Mouse (Mus musculus): ENCODE data around the gene Krtcap2. TPM values are rescaled to one million over a fixed set of nuclear protein-coding genes. Genes with fewer than 3 reads are reported as not detected.

Gene Krtcap2
- 100 to 1,000 TPM; 242 to 330 TPM for polyA plus RNA-seq (2012; fragmentation: generic; extraction: Trizol)

DNA sequence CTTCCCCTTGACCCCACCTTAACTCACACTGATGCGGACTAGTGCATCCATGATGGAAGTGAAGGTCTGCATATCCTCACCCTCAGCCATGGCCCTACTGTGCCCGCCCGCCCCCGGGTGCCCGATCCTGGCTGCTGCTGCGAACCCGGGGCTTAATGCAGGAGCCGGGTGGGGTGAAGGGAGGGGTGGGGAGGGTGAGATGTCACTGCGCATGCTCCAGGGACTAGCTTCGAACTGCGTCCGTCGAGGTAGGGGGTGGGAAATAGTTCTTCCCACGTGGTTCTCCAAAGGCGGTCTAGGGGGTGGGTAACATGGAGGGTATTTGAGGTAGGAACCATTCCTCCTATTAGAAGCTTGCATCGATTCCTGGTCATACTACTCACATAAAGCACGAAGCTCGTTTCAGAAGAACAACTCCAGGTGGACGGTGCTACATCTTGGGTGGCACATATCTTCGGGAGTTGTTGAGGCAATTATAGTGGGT, at the start of gene Krtcap2:
Krtcap2 (plus strand) TSS at position 279 of the 484 bp plus-strand sequence.

DNA sequence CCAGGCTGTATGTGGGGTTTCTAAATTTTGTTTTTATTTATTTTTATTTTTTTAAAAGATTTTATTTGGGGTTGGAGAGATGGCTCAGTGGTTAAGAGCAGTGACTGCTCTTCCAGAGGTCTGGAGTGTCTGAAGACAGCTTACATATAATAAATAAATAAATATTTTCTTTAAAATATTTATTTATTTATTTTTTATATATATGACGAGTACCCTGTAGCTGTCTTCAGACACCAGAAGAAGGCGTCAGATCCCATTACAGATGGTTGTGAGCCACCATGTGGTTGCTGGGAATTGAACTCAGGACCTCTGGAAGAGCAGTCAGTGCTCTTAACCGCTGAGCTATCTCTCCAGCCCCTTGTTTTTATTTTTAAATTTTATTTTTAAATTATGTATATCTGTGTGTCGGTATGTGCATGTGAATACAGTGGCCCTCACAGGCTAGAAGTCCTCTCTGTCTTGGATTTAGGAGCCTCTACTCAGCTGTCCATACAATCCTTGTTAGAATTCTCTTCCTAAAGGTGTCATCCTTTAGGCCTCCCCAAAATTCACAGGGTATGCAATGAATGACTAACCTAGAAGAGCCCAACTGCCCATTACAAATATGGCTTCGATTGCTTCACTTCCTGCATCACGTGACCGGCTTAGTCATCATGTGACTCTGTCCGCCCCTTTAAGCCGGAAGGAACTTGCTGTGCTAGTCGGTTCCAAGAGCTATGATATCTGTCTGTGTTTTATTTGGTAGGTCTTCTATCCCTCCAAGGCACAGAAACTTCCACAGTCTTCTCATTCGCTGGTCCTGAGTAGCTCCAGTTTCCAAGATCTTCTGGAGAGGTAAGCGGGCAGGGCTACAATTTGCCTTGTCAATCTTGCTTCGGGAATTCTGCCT, 43.3 kb upstream of the Krtcap2 start, which contains the start of gene Gba:
Gba (plus strand) TSS at position 676 of the 889 bp plus-strand sequence.

DNA sequence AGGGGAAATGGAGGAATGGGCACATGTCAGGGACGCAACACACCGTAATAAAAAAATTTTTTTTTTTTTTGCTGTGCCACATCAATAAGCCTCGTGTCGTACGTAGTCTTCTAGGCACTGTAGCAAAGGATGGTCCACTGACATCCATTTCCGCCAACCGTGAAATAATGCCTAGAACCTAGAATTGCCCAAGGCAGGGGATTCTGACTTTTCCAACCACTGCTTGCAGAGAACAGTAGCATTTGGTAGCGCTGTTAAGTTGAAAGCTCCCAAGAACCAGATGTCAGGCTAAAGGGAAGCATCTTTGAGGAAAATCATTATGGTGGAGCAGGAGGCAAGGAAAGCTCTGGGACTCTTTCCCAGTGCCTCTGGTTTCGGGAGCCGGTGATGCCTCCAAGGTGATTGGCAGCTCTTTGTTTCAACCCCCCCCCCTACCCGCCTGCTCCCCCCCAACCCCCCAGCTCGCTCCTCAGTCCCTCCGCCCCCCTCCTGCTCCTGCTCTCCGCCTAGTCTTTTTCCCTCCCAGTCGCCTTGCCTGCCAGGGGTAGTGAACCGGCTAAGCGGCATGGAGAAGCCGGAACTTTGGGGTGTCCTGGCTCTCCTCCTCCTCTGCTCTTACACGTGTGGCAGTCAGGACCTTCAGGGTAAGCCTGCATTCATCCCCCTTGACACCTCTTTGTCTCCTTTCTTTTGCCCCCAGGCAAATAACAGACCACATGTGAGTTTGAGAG, 30.9 kb upstream of the Krtcap2 start, which contains the start of gene Thbs3:
Thbs3 (plus strand) TSS at position 500 of the 731 bp plus-strand sequence.

DNA sequence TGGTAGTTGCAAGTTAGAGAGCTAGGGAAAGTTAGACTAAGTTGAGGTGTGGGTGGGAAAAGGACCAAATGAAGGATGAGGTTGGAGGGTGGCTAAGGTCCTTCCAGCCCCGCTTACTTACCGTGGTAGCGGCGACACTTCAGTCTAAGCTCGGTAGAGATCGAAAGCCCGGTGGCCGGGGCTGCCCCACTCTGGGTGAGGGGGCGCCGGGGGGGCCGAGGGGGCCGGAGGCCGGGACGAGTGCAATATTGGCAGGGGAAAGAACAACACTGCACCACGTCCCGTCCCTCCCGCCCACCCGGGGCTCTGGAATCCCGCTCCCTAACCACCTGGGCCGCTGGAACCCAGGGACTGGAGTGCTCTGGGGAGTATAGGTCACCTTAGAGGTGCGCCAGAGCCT, 18.9 kb upstream of the Krtcap2 start, which contains the start of gene Mtx1:
Mtx1 (minus strand) TSS at position 189 of the 400 bp plus-strand sequence.

DNA sequence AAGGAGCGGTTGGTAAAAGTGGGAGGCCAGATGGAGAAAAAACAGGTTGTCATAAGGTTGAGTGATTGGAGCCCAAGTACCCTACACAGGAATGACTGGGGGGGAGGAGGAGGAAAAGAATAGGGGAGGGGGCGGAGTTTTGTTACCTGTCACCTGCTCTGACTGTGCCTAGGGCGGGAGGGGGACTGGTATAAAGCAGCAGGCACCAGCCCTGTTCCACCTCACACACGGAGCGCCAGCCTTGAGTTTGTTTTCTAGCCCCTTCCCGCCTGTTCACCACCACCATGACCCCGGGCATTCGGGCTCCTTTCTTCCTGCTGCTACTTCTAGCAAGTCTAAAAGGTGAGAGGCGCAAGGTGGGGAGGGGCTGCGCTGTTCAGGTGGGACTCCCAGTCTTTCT, 16.9 kb upstream of the Krtcap2 start, which contains the start of gene Muc1:
Muc1 (plus strand) TSS at position 222 of the 400 bp plus-strand sequence.

DNA sequence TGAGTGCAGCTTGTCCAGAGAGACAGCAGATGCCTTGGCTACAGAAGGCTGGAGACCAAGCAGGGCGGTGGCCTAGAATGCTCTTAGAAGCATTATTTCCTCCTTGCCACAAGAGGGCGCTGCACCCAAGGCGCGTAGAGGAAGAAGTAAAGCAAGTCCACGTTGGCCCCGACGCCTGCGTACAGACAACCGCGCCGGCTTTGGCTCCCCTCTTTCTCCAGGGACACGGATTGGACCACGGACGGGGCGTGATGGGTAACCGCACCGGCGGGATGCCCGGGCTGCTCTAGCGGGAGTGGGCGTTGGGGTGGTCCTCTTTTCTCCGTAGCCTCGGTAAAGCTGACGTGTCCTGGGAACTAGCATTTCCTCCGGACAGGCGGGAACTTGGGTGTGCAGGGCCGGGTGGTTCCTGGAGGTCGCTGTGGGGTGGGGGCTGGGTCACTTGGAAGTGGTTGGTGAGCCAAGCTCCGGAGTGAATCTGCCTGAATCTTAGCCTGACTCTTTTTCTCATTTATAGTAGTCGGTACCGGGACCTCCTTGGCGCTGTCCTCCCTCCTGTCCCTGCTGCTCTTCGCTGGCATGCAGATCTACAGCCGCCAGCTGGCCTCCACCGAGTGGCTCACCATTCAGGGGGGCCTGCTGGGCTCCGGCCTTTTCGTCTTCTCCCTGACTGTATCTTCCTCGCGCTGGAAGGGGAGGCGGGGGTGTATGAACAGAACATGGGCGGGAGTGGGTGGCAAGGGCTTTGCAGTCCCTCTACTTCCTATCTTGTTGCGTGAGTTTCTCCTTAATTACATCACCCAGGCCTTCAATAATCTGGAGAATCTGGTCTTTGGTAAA, 715 bp downstream of the Krtcap2 start, which contains the start of gene Trim46:
Trim46 (minus strand) TSS at position 49 of the 840 bp plus-strand sequence.

DNA sequence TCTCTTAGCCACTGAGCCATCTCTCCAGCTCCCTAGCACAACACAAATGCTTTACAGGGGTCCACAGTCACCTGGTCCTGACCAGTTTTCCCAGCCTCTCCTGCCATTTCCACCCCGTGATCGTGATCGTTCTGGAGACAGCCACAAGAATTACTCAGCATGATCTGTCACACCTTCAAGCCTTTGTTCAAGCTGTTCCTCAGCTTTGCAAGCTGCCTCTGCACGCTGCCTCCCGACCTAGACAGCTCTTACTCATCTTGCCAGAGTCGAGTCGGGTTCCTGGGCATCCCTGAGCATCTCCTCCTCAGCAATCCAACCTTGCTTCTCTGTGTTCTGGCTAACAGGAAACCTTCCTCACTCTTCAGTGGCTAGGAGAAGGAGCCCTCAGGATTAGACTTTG, 13.3 kb downstream of the Krtcap2 start, which contains the start of gene Dpm3:
Dpm3 (plus strand) TSS at position 283 of the 400 bp plus-strand sequence.

DNA sequence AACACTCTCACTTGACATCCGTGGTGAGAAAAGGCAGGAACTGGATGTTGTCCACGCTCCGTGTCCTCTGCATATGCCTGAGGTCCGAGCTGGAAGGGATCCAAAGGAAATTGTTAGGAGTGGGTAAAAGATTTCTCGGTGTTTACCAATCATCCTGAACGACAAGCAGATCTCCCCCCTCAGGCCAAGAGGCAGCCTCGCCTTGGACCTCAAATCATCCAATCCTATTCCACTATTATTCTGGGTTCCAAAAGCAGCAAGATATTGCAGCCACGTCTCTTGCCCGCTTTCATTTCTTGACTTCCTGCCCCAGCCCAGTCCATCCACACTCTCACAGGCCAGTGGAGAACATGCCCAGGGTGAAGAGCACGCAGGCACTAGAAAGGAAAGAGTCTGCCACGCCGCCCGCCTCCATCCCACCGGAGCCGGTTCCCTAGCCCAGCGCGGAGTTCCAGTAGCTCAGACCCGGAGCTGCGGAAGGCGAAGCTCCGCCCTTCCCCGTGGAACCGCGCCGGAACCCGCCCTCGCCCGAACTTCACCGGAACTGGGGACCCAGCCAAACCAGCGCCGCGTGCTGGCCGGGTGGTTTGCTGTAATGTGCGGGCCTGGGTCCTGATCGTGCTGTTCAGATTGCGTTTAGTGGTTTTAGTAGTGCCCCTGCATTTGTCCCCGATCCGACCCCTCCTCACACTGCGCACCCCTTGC, 24.4 kb downstream of the Krtcap2 start, which contains the start of gene Slc50a1:
Slc50a1 (minus strand) TSS at position 520 of the 705 bp plus-strand sequence.

DNA sequence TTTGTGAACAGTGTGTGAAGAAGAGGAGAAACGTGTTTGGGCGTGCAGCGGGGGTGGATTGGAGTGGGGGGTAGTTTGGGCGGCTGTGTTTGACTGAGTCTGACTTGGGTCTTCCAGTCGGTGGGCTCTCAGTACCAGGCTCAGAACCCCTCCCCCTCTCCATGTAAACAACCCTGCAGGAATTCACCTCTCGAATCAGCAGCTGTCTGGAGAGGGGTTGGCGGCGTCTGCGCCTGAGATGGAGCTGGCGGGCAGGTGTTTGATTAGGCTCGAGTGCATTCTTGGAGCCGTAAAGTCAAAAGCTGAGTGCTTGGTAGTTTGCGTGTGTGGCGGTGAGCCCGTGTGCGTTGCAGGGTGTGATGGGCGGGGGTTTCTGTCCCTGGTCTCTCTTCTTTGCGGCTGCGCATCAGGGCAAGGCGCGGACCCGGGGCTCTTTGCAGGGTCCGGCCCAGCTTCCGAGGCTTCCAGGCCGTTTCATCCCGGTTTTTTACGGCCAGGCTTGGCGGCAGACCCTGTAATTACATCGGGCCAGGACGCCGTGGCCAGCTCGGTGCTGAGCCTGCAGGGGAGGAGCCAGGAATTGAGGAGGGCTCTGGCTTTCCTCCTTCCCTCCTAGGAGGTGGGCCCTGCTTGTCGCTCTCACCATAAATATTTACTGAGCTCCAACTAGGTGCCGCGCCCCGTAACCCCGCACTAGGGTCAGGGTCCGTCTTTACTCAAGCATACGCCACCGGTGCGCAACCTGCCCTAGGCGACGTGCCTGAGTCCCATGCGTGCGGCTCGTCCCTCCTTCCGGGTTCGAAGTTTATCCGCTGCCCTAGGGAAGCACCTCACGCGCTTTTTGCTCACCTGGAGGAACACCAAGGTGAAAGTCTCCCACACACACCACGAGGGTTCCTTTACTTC, 35.1 kb downstream of the Krtcap2 start, which contains the start of gene Efna1:
Efna1 (minus strand) TSS at position 537 of the 906 bp plus-strand sequence.

Other genes with a start within 250 kb of the Krtcap2 start
- 10 to 100 TPM in 1 of 2 experiments, 1 to 10 TPM in 1; 4.8 to 12.8 TPM for gene Rusc1, start 152.7 kb upstream of the Krtcap2 start, polyA plus RNA-seq (2012; fragmentation: generic; extraction: Trizol)
- gene Gm43738, start 144.9 kb upstream of the Krtcap2 start, polyA plus RNA-seq (2012; fragmentation: generic; extraction: Trizol) = under 1 TPM in 1 of 2 experiments, not detected in 1; 0.02 TPM
- gene Fdps, start 144.0 kb upstream of the Krtcap2 start, polyA plus RNA-seq (2012; fragmentation: generic; extraction: Trizol) = 100 to 1,000 TPM; 220 to 479 TPM
- gene Pklr, start 109.8 kb upstream of the Krtcap2 start, polyA plus RNA-seq (2012; fragmentation: generic; extraction: Trizol) = not detected
- gene Hcn3, start 85.8 kb upstream of the Krtcap2 start, polyA plus RNA-seq (2012; fragmentation: generic; extraction: Trizol) = under 1 TPM; 0.01 to 0.05 TPM
- gene Clk2, start 81.2 kb upstream of the Krtcap2 start, polyA plus RNA-seq (2012; fragmentation: generic; extraction: Trizol) = 10 to 100 TPM in 1 of 2 experiments, 1 to 10 TPM in 1; 4.7 to 19.1 TPM
- gene Scamp3, start 68.5 kb upstream of the Krtcap2 start, polyA plus RNA-seq (2012; fragmentation: generic; extraction: Trizol) = 10 to 100 TPM; 90.3 to 97.0 TPM
- gene Fam189b, start 62.8 kb upstream of the Krtcap2 start, polyA plus RNA-seq (2012; fragmentation: generic; extraction: Trizol) = 1 to 10 TPM; 1.6 to 7.0 TPM
- 10 to 100 TPM; 46.1 to 51.9 TPM for gene Gba, start 43.0 kb upstream of the Krtcap2 start, polyA plus RNA-seq (2012; fragmentation: generic; extraction: Trizol)
- 10 to 100 TPM in 1 of 2 experiments, 1 to 10 TPM in 1; 4.9 to 20.8 TPM for gene Thbs3, start 30.8 kb upstream of the Krtcap2 start, polyA plus RNA-seq (2012; fragmentation: generic; extraction: Trizol)
- 100 to 1,000 TPM; 154 to 198 TPM for gene Mtx1, start 18.9 kb upstream of the Krtcap2 start, polyA plus RNA-seq (2012; fragmentation: generic; extraction: Trizol)
- gene Muc1, start 16.9 kb upstream of the Krtcap2 start, polyA plus RNA-seq (2012; fragmentation: generic; extraction: Trizol) = under 1 TPM; 0.19 to 0.83 TPM
- 10 to 100 TPM in 1 of 2 experiments, 1 to 10 TPM in 1; 2.6 to 10.1 TPM for gene Trim46, start 343 bp downstream of the Krtcap2 start, polyA plus RNA-seq (2012; fragmentation: generic; extraction: Trizol)
- gene Dpm3, start 13.4 kb downstream of the Krtcap2 start, polyA plus RNA-seq (2012; fragmentation: generic; extraction: Trizol) = 100 to 1,000 TPM; 266 to 496 TPM
- gene Slc50a1, start 24.6 kb downstream of the Krtcap2 start, polyA plus RNA-seq (2012; fragmentation: generic; extraction: Trizol) = 10 to 100 TPM; 42.6 to 99.0 TPM
- 10 to 100 TPM; 17.9 to 33.6 TPM for gene Efna1, start 35.2 kb downstream of the Krtcap2 start, polyA plus RNA-seq (2012; fragmentation: generic; extraction: Trizol)
- gene Efna3, start 77.0 kb downstream of the Krtcap2 start, polyA plus RNA-seq (2012; fragmentation: generic; extraction: Trizol) = 1 to 10 TPM; 1.9 to 8.8 TPM
- 10 to 100 TPM in 1 of 2 experiments, 1 to 10 TPM in 1; 7.9 to 33.4 TPM for gene Efna4, start 92.1 kb downstream of the Krtcap2 start, polyA plus RNA-seq (2012; fragmentation: generic; extraction: Trizol)
- 100 to 1,000 TPM in 1 of 2 experiments, 10 to 100 TPM in 1; 85.2 to 200 TPM for gene Adam15, start 104.0 kb downstream of the Krtcap2 start, polyA plus RNA-seq (2012; fragmentation: generic; extraction: Trizol)
- under 1 TPM; 0.02 to 0.15 TPM for gene Dcst2, start 116.0 kb downstream of the Krtcap2 start, polyA plus RNA-seq (2012; fragmentation: generic; extraction: Trizol)
- gene Dcst1, start 119.3 kb downstream of the Krtcap2 start, polyA plus RNA-seq (2012; fragmentation: generic; extraction: Trizol) = 1 to 10 TPM in 1 of 2 experiments, under 1 TPM in 1; 0.28 to 1.5 TPM
- 10 to 100 TPM; 18.7 to 21.5 TPM for gene Zbtb7b, start 148.8 kb downstream of the Krtcap2 start, polyA plus RNA-seq (2012; fragmentation: generic; extraction: Trizol)
- gene Lenep, start 156.8 kb downstream of the Krtcap2 start, polyA plus RNA-seq (2012; fragmentation: generic; extraction: Trizol) = under 1 TPM in 1 of 2 experiments, not detected in 1; 0.58 TPM
- 10 to 100 TPM; 11.2 to 13.3 TPM for gene Flad1, start 165.9 kb downstream of the Krtcap2 start, polyA plus RNA-seq (2012; fragmentation: generic; extraction: Trizol)
- gene Cks1b, start 172.4 kb downstream of the Krtcap2 start, polyA plus RNA-seq (2012; fragmentation: generic; extraction: Trizol) = 100 to 1,000 TPM; 144 to 161 TPM
- 10 to 100 TPM; 25.5 to 78.6 TPM for gene Shc1, start 172.5 kb downstream of the Krtcap2 start, polyA plus RNA-seq (2012; fragmentation: generic; extraction: Trizol)
- 10 to 100 TPM; 32.6 to 45.6 TPM for gene Pygo2, start 184.2 kb downstream of the Krtcap2 start, polyA plus RNA-seq (2012; fragmentation: generic; extraction: Trizol)
- gene Pbxip1, start 190.7 kb downstream of the Krtcap2 start, polyA plus RNA-seq (2012; fragmentation: generic; extraction: Trizol) = 10 to 100 TPM in 1 of 2 experiments, 1 to 10 TPM in 1; 2.0 to 22.2 TPM
- gene Pmvk, start 208.6 kb downstream of the Krtcap2 start, polyA plus RNA-seq (2012; fragmentation: generic; extraction: Trizol) = 10 to 100 TPM; 33.8 to 48.4 TPM

Data from C3H10T1/2 (cell line).